Mouse (Mus musculus) thymus, postnatal 25 days (tissue): ENCODE data around the gene Tbc1d10c.
A peak's percentile ranks its signal among the peaks of the same experiment; 100 is the strongest.

ENCODE experiments used
- DNase-seq: peaks from one replicate; pipeline ENCODE4 v3.0.0; 2022

Gene Tbc1d10c

DNA sequence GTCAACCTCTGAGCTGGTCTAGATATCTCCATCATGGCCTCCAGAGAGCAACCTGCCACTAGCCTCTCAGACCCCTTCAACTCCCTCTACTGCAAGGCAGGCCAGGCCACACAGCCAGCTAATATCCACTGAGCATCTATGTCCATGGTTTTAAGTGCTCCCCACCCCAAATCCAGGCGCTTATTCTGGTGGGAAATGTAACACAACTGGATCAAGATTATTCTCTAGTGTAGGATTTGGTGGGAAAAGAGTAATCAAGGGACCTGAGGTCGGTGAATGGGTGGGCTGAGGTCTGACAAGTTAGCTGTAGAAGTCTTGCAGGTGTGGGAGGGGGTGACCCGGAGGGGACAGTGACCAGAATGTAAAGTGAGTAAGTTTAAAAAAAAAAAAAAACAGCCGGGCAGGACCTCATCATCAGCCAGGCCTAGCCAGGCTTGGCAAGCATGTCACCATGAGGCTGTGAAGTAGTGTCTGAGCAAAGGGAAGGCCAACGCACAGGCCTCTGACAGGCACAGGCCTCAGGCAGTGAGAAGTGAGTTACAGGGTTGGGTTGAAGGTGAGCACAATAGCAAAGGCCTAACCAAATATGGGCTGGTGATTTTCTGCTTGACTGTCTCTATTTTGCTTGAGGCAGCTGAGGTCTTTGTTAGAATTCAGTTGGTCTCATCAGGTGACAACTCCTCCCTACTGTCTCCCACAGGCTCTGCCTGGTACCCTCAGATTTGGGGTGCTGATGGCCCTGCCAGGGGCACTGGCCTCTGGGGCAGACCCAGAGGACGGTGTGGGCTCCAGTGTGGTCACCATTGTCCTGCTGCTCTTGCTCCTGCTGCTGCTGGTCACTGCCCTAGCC lies 35.6 kb downstream of the Tbc1d10c start:
- peak; percentile 57 for DNase-seq

GRCm38 (mm10) chr19:4154437-4155222 lies 36.5 kb downstream of the Tbc1d10c start:
- DNase-seq: peak; percentile 85

- DNase-seq: no peak
Observed at GRCm38 (mm10) chr19:4153232-4153654, 37.8 kb downstream of the Tbc1d10c start, which contains the start of gene Ptprcap. Ptprcap (plus strand) TSS chr19:4153604.

- DNase-seq: no peak
Observed at GRCm38 (mm10) chr19:4152445-4153231, 38.4 kb downstream of the Tbc1d10c start.

DNA sequence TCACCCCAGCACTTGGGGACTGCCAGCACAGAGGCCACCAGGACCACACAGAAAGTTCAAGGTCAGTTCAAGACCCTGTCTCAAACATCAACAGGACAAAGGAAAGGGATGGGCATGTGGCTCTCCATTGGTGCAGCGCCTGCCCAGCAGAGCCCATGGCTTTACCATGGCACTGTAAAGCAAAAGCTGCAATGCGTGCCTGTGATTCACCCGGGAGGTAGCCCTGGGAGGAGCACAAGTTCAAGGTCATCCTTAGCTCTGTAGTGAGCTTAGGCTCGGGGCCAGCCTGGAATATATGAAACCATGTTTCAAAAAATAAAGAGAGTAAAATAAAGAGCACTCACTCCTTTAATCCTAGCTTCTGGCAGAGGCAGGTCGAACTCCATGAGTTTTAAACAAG lies 39.2 kb downstream of the Tbc1d10c start:
- DNase-seq: no peak

- no peak for DNase-seq
Observed at GRCm38 (mm10) chr19:4151488-4151860, 39.6 kb downstream of the Tbc1d10c start.

- DNase-seq: no peak
Observed at GRCm38 (mm10) chr19:4150567-4151487, 40.3 kb downstream of the Tbc1d10c start.

- no peak for DNase-seq
Observed at GRCm38 (mm10) chr19:4149764-4150461, 41.2 kb downstream of the Tbc1d10c start.

DNA sequence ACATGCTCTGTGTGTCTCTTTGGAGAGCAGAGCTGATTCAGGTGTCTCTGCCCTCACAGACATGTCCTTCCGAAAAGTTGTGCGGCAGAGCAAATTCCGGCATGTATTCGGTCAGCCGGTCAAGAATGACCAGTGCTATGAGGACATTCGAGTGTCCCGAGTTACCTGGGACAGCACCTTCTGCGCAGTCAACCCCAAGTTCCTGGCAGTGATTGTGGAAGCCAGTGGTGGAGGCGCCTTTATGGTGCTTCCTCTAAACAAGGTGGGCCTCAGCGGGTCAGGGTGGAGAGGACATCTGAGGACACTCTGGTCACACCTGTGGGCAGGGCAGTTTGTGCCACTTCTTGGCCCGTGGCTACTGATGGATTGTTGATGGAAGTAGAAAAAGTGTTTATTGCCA lies 41.8 kb downstream of the Tbc1d10c start:
- no peak for DNase-seq

DNA sequence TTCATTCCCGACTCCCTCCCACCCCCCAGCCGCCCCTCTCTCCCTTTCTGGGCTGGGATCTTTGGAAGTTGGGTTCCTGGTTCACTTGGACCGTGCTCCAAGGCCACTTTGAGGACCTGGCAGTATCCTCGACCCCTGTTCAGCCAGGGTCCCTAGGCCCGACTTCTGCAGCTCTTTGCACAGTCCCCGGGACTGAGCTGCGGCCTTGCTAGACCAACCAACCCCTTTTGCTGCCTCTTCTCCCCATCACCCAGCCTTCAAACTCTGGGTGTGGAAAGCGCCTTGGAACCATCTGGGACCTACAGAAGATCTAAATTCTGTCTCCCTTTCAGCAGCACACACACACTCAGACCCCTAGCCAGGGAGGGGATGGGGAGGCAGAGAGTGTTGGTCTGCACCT lies 42.3 kb downstream of the Tbc1d10c start:
- DNase-seq: peak; percentile 43

DNA sequence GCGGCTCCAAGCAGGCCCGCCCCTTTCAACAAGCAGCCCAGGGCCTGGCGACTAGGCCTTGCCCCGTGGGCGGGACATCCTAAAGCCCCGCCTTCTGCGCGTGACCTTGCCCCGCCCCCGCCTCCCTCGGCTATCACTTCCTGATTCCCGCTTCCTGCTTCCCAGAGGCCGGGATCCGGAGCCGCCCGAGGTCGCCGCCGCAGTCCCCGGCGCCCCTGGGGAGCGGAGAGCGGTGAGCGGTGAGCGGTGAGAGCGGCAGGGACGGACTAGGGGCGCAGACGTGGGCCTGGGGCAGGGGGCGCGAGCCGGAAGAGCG lies 42.6 kb downstream of the Tbc1d10c start, which contains the start of gene Coro1b:
TSS of gene Coro1b (plus strand) at position 129 of the 316 bp plus-strand sequence.
- peak; percentile 97 for DNase-seq

DNA sequence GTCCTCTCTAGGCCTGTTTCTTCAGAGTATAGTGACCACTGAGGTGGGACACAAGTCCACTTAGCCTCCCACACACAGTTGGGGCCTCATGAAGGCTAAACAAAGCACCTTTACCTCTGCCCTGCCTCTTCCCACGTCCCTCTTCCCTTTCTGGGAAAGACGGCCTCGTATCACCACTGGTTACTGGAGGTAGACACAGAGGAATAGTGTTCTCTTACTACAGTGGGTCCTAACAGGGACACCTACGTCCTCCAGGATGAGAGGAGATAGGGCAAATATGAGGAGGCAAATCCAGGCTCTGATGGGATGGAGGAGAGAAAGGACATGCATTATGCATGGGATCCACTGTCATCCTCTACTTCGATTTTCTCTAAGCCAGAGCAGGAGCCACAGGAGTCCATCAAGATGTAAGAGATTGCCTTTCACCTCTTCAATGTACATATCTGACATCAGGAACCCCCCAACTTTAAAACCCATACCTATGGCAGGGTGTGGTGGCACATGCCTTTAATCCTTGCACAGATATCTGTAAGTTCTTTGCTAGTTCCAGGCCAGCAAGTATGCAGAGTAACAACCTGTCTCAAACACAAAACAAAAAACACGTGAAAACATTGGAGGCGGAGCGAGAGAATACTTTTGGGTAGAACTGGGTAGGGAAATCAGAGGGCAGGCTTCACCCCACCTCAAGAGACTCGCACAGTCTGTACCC lies 43.1 kb downstream of the Tbc1d10c start:
- no peak for DNase-seq

DNA sequence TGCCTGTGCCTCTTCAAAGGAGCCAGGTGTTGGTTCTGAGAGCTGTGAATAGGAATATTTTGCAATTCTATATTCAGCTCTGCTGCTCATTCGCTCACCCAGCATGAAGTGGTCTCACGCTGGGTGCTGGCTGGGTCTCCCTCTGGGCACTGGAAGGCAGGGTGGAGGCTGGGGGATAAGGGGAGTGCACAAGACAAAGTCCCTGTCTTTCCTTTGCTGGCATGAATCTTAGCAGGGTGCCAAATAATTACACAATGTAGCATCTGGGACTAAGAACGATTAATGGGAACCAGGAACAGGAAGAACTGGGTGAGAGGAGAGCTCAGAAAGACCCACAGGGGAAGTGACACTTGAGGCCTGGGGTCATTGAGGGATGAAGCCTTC lies 44.1 kb downstream of the Tbc1d10c start:
- DNase-seq: no peak

DNA sequence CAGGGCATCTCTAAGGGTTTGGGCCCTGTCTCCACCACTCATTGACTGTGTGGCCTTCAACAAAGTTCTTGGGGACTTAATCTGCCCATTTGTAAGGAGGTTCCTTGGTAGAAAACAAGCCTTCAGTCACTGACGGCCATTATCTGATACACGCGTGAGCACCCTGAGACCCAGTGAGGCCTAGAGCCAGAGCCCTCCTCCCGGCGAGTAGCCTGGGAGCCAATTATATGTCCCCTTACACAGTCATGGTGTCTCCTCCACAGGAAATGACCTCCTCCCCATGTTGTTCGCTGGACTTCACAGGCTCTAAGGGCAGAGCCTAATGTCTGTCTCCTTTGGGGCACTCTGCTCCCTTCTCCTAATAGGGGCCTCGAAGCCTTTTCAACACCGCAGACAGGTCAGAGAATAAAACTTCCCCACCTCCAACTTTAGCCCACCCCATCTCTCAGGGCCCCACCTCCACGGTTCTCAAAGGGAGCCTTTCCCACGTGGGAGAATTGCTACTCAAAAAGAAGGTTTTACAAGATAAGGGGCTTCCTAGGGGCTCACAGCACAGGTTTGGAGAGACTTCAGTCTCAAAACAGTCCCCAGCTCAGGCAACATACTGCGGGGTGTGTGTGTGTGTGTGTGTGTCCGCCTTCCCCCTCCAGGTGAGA lies 44.6 kb downstream of the Tbc1d10c start:
- DNase-seq: no peak

DNA sequence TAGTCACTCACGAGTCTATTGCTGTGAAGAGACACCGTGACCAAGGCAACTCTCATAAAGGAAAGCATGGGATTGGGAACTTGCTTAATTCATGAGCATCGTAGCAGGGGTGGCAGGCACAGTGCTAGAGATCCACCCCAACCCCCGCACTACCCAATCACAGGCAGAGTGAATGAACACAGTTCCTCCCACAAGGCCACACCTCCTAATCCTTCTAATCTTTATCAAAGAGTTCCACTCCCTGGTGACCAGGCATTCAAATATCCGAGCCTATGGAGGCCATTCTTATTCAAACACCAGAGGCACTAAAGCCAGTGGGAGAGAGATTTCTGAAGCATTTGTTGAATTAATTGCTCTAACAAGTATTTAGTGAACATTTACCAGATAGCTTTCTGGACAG lies 45.1 kb downstream of the Tbc1d10c start:
- DNase-seq: no peak

- DNase-seq: peak; percentile 41
Observed at GRCm38 (mm10) chr19:4144550-4145498, 46.3 kb downstream of the Tbc1d10c start.

DNA sequence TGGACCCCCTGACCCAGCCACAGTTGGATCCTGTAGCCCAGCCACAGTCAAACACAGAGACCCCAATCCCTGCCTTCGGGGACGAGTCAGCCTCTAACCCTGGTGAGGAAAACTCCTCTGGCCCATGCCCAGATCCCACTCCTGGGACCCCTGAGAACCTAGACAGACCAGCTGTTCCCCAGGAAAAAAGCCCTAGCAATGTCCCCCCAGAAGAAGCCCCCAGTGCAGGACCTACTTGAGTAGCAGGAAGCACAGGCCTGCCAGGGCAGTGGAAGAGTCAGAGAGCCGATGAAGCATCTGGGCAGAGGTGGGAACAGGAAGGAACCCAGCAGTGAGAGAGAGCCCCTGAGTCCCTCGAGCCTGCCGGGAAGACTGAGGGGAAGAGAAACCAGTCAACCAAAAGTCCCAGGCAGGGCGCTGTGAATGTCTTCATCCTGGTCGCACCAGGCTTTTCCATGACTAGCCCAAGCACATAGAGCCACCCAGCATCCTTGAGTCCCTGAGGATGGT lies 47.3 kb downstream of the Tbc1d10c start, which contains the start of gene Cabp4:
TSS of gene Cabp4 (minus strand) at position 275 of the 510 bp plus-strand sequence.
- no peak for DNase-seq

DNA sequence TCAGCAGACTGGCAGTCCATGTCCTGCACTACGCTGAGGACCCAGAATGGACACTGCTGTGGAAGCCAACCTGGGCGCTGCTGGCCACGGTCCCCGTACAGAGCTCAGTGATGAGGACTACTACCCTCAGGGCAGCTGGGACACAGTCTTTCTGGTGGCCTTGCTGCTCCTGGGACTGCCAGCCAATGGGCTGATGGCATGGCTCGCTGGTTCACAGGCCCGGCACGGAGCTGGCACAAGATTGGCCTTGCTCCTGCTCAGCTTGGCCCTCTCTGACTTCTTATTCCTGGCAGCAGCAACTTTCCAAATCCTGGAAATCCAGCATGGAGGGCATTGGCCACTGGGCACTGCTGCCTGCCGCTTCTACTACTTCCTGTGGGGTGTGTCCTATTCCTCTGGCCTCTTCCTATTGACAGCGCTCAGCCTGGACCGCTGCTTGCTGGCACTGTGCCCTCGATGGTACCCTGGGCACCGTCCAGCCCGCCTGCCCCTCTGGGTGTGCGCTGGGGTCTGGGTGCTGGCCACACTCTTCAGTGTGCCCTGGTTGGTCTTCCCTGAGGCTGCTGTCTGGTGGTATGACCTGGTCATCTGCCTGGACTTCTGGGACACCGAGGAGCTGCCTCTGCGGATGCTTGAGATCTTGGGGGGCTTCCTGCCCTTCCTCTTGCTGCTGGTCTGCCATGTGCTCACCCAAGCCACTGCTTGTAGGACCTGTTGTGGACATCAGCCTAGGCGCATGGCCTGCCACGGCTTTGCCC lies 48.5 kb downstream of the Tbc1d10c start:
- no peak for DNase-seq
